Mouse (Mus musculus) intestine, embryonic 14.5 days (tissue): ENCODE results near the gene Nt5c3b. TPM values are rescaled to one million over a fixed set of nuclear protein-coding genes. Genes with fewer than 3 reads are reported as not detected.

Experiments
- ATAC-seq: fragments of 200-750 bp; cut with Nextera tagmentation; replicated peaks from 2 replicates; pipeline ENCODE4 v1.8.0; 2017; ENCODE audit warnings: low read depth, moderate number of reproducible peaks, moderate TSS enrichment, moderate library complexity; ENCODE audit not compliant: low FRiP score, low TSS enrichment
- DNase-seq: peaks from one replicate; pipeline ENCODE4 v3.0.0-alpha.2; 2018; ENCODE audit warnings: low spot score
- H3K27ac ChIP-seq: fragments of 300-500 bp; sonication (generic); 2 replicates; pipeline ENCODE4 v1.5.1; 2014; ENCODE audit warnings: low read depth, mild to moderate bottlenecking, control low read depth
- H3K27me3 ChIP-seq: fragments of 300-500 bp; sonication (generic); replicated peaks from 2 replicates; pipeline ENCODE4 v1.6.1; 2014; ENCODE audit warnings: low read length, control low read depth; ENCODE audit not compliant: control insufficient read depth, insufficient read depth
- H3K36me3 ChIP-seq: fragments of 300-500 bp; sonication (generic); 2 replicates; pipeline ENCODE4 v1.6.1; 2014; ENCODE audit warnings: low read length, control low read depth; ENCODE audit not compliant: control insufficient read depth, insufficient read depth
- H3K4me1 ChIP-seq: fragments of 300-500 bp; sonication (generic); replicated peaks from 2 replicates; pipeline ENCODE4 v1.6.1; 2014; ENCODE audit warnings: low read length, control low read depth, mixed read lengths; ENCODE audit not compliant: control insufficient read depth, insufficient read depth
- H3K4me2 ChIP-seq: fragments of 300-500 bp; sonication (generic); 2 replicates; pipeline ENCODE4 v1.6.1; 2014; ENCODE audit warnings: low read length
- H3K4me3 ChIP-seq: fragments of 300-500 bp; sonication (generic); 2 replicates; pipeline ENCODE4 v1.5.1; 2014; ENCODE audit warnings: low read depth, low read length, control low read depth, mixed read lengths
- H3K9ac ChIP-seq: fragments of 300-500 bp; sonication (generic); 2 replicates; pipeline ENCODE4 v1.6.1; 2014; ENCODE audit warnings: mild to moderate bottlenecking, low read length
- H3K9me3 ChIP-seq: fragments of 300-500 bp; sonication (generic); 2 replicates; pipeline ENCODE4 v1.6.1; 2016; ENCODE audit warnings: low read length, control low read depth; ENCODE audit not compliant: control insufficient read depth
- WGBS: fragments of 180-500 bp; shearing (Covaris S2); extraction: QIAGEN DNeasy Blood & Tissue Kit; methylation state at CpG from one replicate; pipeline ENCODE4 v1.1.7; 2014; 5-methylcytosine and 5-hydroxymethylcytosine counted together
- polyA plus RNA-seq: library from polyadenylated mRNA; unstranded; fragments of >200 nt; fragmentation: Nextera tagmentation; extraction: Ambion mirVana; gene quantifications from 2 replicates; pipeline ENCODE4 v1.2.1, GENCODE M21; 2014

Nt5c3b gene
- polyA plus RNA-seq, 1 experiment from 2014 or later, result 117 TPM

GRCm38 (mm10) chr11:100385016-100385415 lies 56.6 kb downstream of the Nt5c3b start:
- Histone ChIP-seq H3K9ac (no peak overlapping the region), H3K27me3 (no peaks in the 10 kb centered on the region), H3K4me1 (peaks cover 32% of the 10 kb centered on the region), H3K27ac (no peak overlapping the region), H3K9me3 (no peaks in the 10 kb centered on the region), H3K4me3 (no peak overlapping the region), H3K4me2 (no peak overlapping the region), H3K36me3 (peaks cover 57% of the 10 kb centered on the region)
- 90% methylated on average over 3 of the region's 3 CpGs for WGBS
- ATAC-seq (no peak), DNase-seq (no peak)

DNA sequence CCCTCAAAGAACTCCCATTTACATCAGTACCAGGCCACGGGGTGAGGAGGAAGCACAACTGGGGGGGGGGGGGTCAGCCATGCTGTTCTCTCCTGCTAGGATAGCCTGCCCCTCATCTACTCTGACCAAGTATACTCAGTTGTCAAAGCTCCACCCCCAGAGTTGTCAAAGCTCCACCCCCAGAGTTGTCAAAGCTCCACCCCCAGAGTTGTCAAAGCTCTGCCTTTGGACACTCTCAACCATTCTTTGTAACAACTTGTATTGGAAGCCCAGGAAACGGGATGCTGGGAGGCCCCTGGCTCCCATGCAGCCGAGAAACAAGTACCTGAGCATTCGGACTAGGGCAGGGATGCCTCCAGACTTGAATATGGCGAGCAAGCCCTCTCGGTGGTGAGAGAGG lies 58.9 kb downstream of the Nt5c3b start:
- H3K9me3 ChIP-seq, result no peaks in the 10 kb centered on the region
- no peak for ATAC-seq
- peaks cover 76% of the 10 kb centered on the region for H3K36me3 ChIP-seq
- H3K27me3 ChIP-seq, result no peaks in the 10 kb centered on the region
- DNase-seq, result no peak
- H3K4me1 ChIP-seq, result peaks cover 13% of the 10 kb centered on the region
- 87% methylated on average over 6 of the region's 6 CpGs for WGBS
- no peak overlapping the region for H3K27ac ChIP-seq
- H3K4me3 ChIP-seq, result no peak overlapping the region
- no peak overlapping the region for H3K9ac ChIP-seq
- H3K4me2 ChIP-seq, result no peak overlapping the region

GRCm38 (mm10) chr11:100379311-100379710 lies 62.3 kb downstream of the Nt5c3b start:
- Histone ChIP-seq H3K4me2 (no peak overlapping the region), H3K27ac (no peak overlapping the region), H3K9me3 (no peaks in the 10 kb centered on the region), H3K9ac (no peak overlapping the region), H3K4me1 (no peaks in the 10 kb centered on the region), H3K4me3 (no peak overlapping the region), H3K36me3 (peaks cover 89% of the 10 kb centered on the region), H3K27me3 (no peaks in the 10 kb centered on the region)
- DNase-seq (no peak), ATAC-seq (no peak)
- WGBS, result 89% methylated on average over 4 of the region's 4 CpGs

DNA sequence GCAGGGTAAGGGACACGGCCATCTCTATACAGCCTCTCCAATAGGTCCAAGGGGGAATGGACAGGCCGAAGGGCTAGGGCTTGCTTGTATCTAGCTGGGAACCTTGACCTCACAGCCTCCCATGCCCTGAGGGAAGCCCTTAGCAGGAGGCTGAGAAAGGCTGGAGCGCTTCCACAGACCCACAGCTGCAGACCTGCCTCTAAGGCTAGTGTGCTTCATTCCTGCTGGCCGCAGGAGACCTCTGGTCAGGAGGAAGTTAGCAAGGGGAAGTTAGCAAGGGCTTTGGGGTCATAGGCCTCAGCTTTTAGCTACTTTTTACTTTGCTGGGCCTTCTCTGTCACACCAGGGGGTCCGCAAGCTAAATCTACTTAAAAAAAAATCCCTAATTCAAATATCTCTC lies 63.2 kb downstream of the Nt5c3b start:
- no peak overlapping the region for H3K9ac ChIP-seq
- no peak overlapping the region for H3K4me2 ChIP-seq
- ATAC-seq, result no peak
- no peaks in the 10 kb centered on the region for H3K27me3 ChIP-seq
- no peak for DNase-seq
- 91% methylated on average over 5 of the region's 5 CpGs for WGBS
- no peak overlapping the region for H3K27ac ChIP-seq
- H3K9me3 ChIP-seq, result no peaks in the 10 kb centered on the region
- H3K4me3 ChIP-seq, result no peak overlapping the region
- no peaks in the 10 kb centered on the region for H3K4me1 ChIP-seq
- peaks cover 89% of the 10 kb centered on the region for H3K36me3 ChIP-seq

- no peak overlapping the region for H3K27ac ChIP-seq
- H3K4me1 ChIP-seq, result no peaks in the 10 kb centered on the region
- H3K4me2 ChIP-seq, result no peak overlapping the region
- DNase-seq (no peak), ATAC-seq (no peak)
- whole genome bisulfite sequencing, result 93% methylated on average over 14 of the region's 14 CpGs
- H3K27me3 ChIP-seq, result no peaks in the 10 kb centered on the region
- H3K9ac ChIP-seq, result no peak overlapping the region
- H3K36me3 ChIP-seq, result peaks cover 89% of the 10 kb centered on the region
- no peak overlapping the region for H3K4me3 ChIP-seq
- no peaks in the 10 kb centered on the region for H3K9me3 ChIP-seq
Observed at GRCm38 (mm10) chr11:100377989-100378388, 63.6 kb downstream of the Nt5c3b start.

DNA sequence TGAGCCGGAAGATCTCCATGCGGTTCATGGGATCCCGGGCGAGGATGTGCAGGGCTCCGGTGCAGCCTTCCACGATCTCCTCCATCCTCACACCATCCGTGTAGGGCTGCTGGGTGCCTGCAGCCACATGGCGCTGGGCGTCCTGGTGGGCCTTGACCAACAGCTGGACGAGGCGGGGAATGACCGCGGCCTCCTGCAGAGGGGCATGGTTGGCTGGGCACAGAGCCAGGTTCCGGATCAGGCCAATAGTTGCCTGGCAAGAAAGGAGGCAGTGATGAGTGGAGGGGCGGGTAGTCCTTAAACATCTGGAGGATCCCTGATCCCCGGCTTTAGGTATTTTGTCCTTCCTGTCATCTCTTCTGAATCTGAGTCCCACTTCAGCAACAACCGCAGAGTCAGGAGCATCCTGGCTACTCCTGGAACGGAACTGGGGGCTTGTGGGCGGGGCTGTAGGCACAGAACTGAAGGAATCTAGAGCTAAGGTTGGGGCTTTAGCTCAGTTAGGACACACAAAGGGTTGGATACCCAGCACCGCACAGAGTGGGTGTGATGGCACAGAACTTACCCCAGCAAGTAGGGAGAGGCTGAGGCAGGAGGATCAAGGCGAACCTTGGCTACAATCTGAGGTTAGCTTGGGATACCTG lies 64.7 kb downstream of the Nt5c3b start:
- no peaks in the 10 kb centered on the region for H3K9me3 ChIP-seq
- no peak overlapping the region for H3K9ac ChIP-seq
- H3K4me3 ChIP-seq, result no peak overlapping the region
- 92% methylated on average over 21 of the region's 21 CpGs for WGBS
- ATAC-seq (no peak), DNase-seq (no peak)
- no peaks in the 10 kb centered on the region for H3K27me3 ChIP-seq
- H3K4me1 ChIP-seq, result no peaks in the 10 kb centered on the region
- no peak overlapping the region for H3K27ac ChIP-seq
- peaks cover 90% of the 10 kb centered on the region for H3K36me3 ChIP-seq
- H3K4me2 ChIP-seq, result no peak overlapping the region

GRCm38 (mm10) chr11:100376005-100376404 lies 65.6 kb downstream of the Nt5c3b start:
- no peak overlapping the region for H3K27ac ChIP-seq
- H3K36me3 ChIP-seq, result peaks cover 89% of the 10 kb centered on the region
- H3K4me1 ChIP-seq, result no peaks in the 10 kb centered on the region
- H3K4me3 ChIP-seq, result no peak overlapping the region
- H3K9me3 ChIP-seq, result no peaks in the 10 kb centered on the region
- no peaks in the 10 kb centered on the region for H3K27me3 ChIP-seq
- no peak overlapping the region for H3K9ac ChIP-seq
- 78% methylated on average over 4 of the region's 4 CpGs for WGBS
- DNase-seq (no peak), ATAC-seq (no peak)
- no peak overlapping the region for H3K4me2 ChIP-seq

DNA sequence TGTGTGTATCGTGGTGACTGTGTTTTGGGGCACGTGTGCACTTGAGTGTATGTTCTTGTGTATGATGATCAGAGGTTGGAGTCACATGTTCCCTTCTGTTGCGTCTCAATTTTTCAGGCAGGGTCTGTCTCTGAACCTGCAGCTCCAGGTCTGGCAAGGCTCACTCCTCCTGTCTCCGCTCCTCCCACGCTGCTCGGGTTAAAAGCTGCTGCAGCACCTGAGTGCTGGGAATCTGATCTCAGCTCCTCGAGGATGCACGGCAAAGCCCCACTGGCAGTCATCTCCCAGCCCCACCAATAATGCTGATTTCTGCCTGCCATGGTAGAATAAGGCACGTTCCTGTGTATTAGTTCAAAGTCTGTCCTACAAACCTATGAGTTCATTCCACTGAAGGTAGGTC lies 66.5 kb downstream of the Nt5c3b start:
- WGBS, result 89% methylated on average over 9 of the region's 9 CpGs
- DNase-seq, result no peak
- H3K36me3 ChIP-seq, result peaks cover 89% of the 10 kb centered on the region

More for the DNA sequence above, 66.5 kb downstream of the Nt5c3b start:
- Histone ChIP-seq H3K9me3 (no peaks in the 10 kb centered on the region), H3K4me2 (no peak overlapping the region), H3K4me1 (no peaks in the 10 kb centered on the region), H3K27me3 (no peaks in the 10 kb centered on the region), H3K4me3 (no peak overlapping the region), H3K27ac (no peak overlapping the region), H3K9ac (no peak overlapping the region)
- ATAC-seq, result no peak
